10 mouse cellular contexts compared by ENCODE assay signal in genomic region chr12:68827549-68828249, GRCm38 (mm10).
"Had no signal": no experiment of that assay in that cellular context is flagged by ENCODE, and none has a peak within 500 bp of the region (broad histone marks: within the 10 kb centered on the region; RNA-seq: fewer than 3 reads in every experiment).

No protein-coding gene starts in this region.

- H3K9me3 ChIP-seq: limb, embryonic 15.5 days; liver, embryonic 12.5 days; neural tube, embryonic 12.5 days had no signal

- H3K4me3 ChIP-seq: limb, embryonic 15.5 days; liver, embryonic 12.5 days; neural tube, embryonic 12.5 days had no signal

- H3K4me2 ChIP-seq: limb, embryonic 15.5 days; liver, embryonic 12.5 days; lung, embryonic 14.5 days; neural tube, embryonic 12.5 days had no signal

- H3K27ac ChIP-seq: limb, embryonic 15.5 days; liver, embryonic 12.5 days; neural tube, embryonic 12.5 days; stomach, postnatal 0 days had no signal

- H3K9ac ChIP-seq: limb, embryonic 15.5 days; liver, embryonic 12.5 days; lung, embryonic 14.5 days; neural tube, embryonic 12.5 days had no signal

- H3K4me1 ChIP-seq: limb, embryonic 15.5 days; liver, embryonic 12.5 days; neural tube, embryonic 12.5 days had no signal

- H3K36me3 ChIP-seq: limb, embryonic 15.5 days; liver, embryonic 12.5 days; neural tube, embryonic 12.5 days had no signal

- ATAC-seq: intestine, postnatal 0 days; liver, embryonic 12.5 days had no signal

- H3K27me3 ChIP-seq: limb, embryonic 15.5 days; liver, embryonic 12.5 days; neural tube, embryonic 12.5 days had no signal

- DNase-seq: kidney, adult 8-10 months; kidney, postnatal 25 days; lung, embryonic 14.5 days; lung, postnatal 10 days; lung, postnatal 4 days had no signal
